Mouse (Mus musculus) liver, embryonic 14.5 days (tissue): ENCODE measurements around the gene Rdm1.

Experiments
- CTCF ChIP-seq: IDR thresholded peaks from 2 replicates; pipeline ENCODE4 v1.5.1; 2016; ENCODE audit warnings: antibody characterized with exemption, low read depth, control low read depth
- EP300 ChIP-seq: IDR thresholded peaks from 2 replicates; pipeline ENCODE4 v1.6.1; 2016; ENCODE audit warnings: antibody characterized with exemption, low read depth

DNA sequence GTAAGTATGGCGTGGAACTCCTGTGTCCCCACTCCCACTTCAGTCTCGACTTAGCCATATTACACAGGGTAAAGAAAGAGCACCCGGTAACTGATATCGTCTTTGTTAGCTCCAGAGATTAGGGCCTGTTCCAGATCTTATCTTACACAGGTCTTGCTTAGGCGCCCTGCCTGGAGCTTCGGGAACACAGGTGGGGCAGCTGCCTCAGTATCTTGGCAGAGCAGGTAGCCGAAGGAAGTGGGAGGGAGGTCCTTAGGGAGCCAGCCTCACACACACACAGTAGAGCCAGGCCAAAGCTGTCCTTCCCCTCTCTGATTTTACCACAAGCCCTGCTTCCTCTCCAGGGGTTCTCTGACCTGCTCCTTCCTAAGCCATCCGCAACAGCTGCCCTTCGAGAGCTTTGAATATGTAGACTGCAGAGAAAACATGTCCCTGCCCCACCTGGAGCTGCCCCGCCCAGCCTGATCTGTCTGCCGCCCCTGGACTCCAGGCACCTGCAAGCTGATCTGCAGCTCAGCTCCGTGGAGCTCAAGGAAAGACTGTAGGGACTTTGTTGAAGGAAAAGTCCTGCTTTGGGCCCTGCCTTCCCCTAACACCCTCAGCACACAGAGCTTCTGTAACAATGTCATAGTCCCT, 36.9 kb upstream of the Rdm1 start:
- TF ChIP-seq CTCF: no peak
- no peak for TF ChIP-seq EP300
